Mouse (Mus musculus) layer of hippocampus, adult 9-11 months (tissue): ENCODE measurements around the gene Bcat2.

Experiments used
- DNase-seq: peaks from one replicate; pipeline ENCODE4 v3.0.0; 2022

The Bcat2 gene

DNA sequence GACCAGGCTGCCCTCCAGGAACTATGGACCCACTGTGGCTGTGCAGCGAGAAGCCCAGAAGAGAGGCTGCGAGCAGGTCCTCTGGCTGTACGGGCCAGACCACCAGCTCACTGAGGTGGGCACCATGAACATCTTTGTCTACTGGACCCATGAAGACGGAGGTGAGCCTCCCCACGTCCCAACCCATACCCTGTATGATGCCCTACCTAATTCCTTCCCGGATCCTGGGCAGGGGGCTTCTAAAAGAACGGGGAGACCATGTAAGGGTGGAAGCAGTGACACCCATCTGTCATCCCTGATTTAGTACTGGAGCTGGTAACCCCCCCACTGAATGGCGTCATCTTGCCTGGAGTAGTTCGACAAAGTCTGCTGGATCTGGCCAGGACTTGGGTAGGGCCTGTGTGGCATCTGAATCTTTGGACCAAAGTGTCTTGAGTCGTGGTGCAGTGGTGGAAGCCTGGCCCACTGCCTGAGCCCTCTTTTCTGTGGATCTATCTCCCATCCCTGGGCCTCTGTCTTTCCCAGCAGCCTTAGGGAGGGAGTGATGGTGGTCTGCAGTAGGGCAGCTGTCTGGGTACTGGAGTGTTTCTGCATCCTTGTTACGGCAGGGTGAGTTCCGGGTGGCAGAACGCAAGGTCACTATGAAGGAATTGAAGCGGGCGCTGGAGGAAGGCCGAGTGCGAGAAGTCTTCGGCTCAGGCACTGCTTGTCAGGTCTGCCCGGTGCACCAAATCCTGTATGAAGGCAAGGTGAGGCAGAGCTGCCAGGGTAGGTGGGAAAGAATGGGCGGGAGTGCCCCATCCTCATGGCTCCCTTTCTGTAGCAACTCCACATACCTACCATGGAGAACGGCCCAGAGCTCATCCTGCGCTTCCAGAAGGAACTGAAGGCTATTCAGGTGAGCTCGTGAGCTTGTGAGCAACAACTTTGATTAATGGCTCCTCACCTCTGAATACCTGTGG, 18.0 kb downstream of the Bcat2 start:
- DNase-seq: no peak

DNA sequence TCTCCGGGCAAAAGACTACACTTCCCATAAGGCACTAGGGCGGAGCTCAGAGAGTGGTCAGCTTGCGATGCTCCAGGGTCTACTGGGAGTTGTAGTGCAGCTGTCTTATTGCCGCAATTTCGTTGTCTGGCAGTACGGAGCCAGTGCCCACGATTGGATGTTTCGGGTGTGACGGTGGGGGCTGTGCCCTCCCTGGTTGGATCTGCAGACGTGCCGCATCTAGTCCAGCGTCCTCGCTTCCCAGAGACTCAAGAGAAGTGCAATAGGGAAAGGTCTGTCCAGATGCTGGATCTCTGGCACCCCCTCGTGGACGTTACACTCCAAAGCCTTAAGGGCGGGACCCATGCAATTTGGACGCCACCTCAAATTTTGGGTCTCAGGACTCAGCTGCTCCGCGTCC, 19.2 kb downstream of the Bcat2 start:
- peak; percentile 99 for DNase-seq

DNA sequence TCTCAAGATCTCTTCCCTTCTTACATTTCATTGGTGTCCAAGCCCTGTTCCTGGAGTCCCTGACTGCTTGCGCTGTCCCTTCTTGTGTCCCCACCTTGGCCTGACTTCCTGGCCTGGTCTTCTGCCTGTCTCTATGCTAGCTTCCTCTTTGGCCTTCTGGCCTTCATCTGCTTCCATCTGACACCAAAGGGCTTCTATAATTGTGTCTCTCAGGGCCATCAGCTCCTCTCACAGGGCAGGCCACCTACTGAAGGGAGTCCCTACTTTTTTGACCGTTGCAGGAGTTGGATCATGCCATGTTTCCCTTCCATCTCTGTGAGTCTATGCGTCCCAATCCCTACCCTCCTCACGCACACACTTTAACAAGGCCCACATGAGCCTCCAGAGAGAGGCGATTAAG, 19.9 kb downstream of the Bcat2 start:
- DNase-seq: no peak

DNA sequence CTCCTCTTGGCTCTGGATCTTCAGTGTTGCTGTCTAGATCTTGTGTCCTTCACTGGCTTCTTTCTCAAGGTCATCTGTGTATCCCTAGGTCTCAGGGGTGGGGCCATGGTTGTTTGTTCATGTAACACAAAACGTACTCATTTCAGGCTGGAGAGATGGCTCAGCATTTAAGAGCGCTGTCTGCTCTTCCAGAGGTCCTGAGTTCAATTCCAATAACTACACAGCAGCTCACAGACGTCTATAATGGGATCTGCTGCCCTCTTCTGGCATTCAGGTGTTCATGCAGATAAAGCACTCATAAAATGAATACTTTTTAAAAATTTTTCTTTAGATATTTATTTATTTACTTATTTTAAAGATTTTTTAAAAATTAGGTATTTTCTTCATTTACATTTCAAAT, 20.9 kb downstream of the Bcat2 start:
- no peak for DNase-seq

DNA sequence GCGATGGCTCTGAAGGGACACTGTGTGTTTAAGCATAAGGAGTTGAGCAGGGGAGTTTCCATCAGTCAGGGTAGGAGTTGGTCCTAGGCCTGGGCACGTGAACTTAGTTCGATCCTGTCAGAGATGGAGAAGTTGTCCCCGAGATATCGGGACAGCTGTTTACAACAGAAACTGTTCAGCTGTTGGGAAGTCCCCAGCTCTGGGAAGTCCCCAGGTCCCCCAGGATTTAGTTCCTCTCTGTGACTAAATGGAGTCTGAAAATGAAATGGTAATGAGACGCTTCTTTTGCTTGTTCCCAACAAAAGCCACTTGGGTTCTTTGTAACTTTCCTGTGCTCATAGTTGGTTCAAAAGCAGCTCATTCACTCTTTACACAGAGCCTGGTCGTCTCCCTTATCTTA, 21.9 kb downstream of the Bcat2 start:
- no peak for DNase-seq

DNA sequence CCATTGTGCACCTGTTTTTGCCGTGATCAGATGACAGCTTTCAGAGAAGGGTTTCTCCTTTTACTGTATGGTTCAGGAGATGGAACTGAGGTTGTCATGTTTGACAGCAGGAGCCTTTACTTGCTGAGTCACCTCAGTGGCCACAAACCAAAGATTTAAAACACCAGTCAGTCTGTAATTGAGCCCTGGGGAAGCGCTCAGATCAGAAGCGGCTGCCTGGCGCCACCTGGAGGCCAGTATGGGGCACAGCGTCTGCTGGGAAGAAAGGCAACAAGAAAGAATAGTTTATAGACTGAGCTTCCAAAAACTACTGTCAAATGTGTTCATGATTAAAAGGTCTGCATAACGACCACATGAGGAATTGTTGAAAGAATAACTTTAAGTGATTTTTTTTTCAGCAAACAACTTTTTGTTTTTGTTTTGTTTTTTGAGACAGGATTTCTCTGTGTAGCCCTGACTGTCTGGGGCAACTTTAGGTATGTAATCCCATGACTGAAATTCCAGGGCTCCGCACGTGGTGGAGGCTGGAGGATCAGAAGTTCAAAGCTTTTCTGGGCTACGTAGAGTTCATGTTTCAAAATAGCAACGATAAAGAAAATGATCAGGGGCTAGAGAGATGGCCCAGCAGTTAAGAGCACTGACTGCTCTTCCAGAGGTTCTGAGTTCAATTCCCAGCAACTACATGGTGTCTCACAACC, 23.3 kb downstream of the Bcat2 start:
- no peak for DNase-seq

DNA sequence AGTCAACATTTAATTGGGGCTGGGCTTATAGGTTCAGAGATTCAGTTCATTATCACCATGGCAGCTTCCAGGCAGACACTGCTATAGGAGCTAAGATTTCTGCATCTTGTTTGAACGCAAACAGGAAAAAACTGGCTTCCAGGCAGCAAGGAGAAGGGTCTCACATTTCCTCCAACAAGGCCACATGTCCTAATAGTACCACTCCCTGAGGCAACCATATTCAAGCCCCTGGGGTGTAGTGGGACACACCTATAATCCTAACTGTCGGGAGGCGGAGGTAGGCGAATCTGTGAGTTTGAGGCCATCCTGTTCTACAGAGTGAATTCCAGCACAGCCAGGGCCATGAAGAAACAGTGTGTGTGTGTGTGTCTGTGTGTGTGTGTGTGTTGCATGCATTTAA, 25.2 kb downstream of the Bcat2 start:
- no peak for DNase-seq

DNA sequence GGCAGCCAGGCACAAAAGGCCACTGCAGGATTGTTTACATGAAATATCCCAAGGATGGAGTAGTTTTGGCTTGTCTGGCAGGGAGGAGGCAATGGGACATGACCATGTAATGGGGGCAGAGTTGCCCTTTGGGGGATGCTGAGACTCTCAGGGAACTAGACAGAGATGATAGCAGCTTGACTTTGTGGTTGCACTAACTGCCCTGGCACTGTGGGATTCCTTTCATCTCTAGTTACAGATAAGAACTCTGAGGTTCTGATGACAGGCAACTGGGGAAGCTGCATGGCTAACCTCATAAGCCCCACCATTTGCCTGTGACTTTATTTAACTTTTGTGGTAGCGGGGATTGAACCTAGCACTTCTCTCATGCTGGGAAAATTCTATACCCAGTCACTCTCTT, 26.2 kb downstream of the Bcat2 start:
- DNase-seq: no peak

DNA sequence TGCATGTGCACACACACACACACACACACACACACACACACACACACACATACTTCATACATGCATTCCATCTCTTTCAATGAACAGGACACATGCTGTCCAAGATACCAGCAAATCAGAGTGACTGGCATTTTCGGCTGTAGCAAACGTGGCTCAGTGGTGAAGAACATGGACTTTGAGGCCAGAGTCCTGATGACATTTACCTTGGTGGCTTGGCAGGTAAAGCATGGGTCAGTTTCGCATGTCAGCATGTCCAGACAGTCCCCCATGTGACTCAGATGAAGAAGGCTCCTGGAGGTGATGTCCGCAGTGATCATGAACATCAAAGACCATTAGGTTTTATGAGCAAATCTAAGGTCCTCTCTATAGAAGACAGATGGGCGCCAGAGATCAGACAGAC, 27.1 kb downstream of the Bcat2 start:
- no peak for DNase-seq

DNA sequence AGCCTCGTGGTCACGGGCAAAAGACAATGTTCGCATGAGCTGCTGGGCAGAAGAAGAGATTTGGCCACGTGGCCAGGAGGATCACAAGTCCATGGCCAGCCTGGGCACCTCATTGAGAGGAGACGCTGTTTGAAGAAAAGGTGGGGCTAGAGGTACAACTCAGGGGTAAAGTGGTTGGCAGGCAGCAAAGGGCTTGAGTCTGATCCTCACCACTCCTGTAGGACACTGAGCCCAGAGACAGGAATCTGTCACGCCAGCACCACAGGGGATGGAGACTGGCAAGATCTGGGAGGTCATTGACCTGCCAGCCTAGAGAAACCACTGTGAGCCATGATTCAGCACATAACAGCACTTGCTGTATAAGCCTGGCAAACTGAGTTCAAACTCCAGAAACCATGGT, 27.6 kb downstream of the Bcat2 start:
- DNase-seq: no peak

DNA sequence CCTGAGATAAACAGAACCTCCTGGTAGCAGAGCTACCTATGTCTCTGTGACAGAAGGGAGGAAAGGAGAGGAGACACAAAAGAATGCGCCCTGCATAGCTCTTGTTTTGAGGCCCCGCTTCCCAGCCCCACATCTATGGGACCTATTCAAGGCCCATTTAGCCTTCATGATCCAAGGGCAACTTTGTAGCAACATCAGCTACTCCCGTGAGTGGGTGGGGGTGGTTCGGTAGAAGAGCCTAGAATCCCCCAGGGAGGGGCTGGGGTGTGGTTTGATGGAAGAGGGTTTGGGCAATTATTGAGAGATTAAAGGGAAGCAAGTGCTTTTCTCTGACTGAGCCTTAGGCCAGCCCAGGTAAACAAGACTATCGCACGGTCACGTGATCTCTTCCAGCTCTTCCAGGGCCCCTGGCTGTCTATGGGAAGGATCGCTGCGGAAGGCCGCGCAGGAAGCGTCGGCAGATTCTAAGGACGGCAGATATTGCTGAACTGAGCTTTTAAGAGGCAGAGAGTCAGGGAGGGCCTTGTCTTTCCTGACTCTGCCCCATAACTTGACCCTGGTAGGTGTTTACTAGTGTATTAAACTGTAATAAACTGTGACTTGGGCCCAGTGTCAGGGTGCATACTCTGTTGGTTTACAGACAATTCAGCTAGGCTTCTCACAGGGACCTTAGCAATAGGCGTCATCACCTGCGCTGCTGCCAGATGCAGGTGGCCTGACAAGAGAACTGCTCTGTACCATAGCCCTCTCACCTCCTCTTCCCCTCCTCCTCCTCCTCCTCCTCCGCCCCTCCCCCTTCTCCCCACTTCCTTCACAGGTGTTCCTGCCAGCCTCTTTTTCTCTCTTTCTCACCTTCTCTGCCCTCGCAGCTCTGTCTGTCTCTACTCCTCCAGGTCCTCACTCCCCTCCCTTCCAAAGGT, 29.3 kb downstream of the Bcat2 start:
- no peak for DNase-seq

DNA sequence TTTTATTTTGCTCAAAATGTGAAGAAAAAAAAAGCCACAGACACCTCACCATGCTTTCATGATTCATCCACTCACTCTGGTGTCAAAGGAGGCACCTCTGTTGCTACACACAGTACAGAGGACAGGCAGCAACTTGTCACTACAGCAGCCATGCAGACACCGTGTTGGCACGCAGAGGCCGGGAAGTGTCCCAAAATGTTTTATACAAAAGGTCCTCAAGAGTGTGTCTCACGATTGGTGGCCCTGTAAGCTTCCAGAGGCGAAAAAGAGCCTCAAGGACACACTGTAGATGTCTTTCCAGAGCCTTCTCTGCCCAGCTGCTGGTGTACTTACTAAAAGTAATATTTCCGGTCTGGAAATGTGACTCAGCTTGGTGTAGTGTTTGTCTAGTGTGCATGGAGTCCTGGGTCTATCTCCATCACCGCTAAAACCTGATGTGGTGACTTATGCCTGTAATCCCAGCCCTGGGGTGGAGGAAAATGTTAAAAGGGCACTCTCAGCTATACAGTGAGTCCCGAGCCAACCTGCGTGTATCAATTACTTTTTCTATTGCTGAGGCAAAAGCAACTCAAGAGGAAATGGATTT, 35.8 kb downstream of the Bcat2 start:
- DNase-seq: no peak

DNA sequence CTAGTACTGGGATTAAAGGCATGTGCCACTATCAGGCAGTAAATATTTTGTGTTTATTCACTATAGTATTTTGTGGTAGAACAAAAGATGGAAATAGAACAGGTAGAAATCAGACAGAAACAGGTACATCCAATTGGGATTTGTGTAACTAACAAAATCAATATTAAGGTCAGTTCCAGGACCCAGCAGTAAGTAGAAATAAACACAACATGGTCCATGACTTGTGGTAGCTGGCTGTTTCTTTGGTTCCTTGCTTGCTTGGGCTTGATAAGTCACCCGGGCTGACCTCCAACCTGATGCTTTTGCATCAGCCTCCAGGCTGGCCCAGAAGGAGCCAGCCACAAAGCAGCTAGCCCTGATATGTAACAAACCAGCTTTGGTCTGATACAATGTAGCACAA, 39.6 kb downstream of the Bcat2 start:
- DNase-seq: no peak

DNA sequence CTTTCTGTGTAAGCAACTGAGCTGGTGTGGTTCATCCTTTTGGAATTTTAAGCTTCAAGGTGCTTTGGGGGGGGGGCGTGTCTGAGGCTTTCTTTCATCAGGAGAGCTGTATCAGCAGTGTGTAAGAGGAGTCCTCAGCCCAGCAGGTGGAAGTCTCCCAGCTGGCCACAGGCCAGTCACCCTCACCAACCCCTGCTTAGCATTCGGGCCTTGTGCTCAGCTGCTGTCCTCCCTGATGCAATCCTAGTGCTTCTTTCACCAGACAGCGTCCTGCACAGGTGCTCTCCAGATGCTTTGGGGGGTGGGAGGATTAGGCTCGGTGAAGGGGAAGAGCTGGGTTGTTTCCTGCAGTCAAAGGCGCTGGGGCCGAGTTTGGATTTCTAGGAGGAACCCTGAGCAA, 46.3 kb downstream of the Bcat2 start:
- no peak for DNase-seq

DNA sequence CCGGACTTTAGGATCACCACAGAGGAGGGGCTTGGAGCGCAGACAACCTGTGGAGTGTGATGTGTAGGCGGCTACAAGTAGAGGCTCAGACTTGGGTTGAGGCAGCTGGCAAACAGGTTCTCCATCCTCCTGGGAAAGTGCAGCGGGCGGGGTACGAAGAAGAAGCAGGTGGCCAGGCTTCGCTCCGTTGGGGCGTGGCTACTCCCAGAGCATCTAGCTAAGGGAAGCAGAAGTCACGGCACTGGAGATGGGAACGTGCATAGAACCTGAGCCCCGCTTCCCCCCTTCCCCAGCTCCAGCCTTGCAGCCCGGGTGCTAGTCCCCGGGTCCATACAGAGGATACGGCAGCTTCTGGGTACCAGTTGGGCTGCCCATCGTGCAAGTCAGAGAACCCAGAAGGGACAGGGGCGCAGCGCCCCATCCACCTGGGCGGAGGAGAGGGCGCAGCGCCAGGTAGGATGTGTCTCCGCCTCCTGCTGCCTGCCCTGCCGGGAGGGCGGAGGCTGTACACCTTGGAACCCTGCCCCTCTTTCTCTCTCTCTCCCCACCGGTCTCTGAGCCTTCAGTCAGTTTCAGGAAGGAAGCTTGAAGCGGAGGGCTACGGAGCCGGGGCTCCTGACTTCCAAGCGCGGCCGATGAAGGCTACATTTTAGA, 47.2 kb downstream of the Bcat2 start, which contains the start of gene Fut1:
Gene Fut1, plus strand, starts transcription at position 248 of the 654 bp plus-strand sequence.
- DNase-seq: no peak

DNA sequence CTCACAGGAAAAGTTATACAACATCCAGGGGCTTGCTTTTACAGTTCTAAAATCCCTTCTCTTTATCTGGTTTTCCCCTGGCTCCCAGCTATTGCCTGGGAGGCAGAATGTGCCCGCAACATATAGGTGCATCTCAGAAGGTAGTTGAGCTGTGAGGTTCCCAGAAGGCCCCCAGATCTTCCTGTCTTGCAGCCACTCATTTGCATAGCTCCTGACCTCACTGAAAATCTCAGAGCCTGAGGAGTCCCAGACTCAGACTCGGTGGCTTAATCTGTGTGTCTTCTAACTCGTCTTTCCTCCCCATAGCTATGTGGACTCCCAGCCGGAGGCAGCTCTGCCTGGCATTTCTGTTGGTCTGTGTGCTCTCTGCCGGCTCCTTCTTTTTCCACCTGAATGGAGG, 48.4 kb downstream of the Bcat2 start:
- no peak for DNase-seq

DNA sequence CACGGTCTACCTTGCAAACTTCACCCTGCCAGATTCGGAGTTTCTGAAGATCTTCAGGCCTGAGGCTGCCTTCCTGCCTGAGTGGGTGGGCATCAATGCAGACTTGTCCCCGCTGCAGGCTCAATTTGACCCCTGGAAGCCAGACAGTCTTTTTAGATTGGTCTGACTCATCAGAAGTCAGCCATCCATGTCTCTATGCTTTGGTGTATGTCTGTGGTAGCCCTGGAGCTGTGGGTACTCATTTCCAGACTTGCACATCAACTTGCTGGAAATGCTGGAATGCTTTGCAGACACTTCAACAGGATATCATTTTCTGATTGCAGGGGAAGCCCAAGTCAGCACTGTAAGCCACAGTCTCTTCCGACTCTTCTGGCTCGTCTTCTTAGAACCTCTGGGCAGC, 49.6 kb downstream of the Bcat2 start:
- DNase-seq: no peak

DNA sequence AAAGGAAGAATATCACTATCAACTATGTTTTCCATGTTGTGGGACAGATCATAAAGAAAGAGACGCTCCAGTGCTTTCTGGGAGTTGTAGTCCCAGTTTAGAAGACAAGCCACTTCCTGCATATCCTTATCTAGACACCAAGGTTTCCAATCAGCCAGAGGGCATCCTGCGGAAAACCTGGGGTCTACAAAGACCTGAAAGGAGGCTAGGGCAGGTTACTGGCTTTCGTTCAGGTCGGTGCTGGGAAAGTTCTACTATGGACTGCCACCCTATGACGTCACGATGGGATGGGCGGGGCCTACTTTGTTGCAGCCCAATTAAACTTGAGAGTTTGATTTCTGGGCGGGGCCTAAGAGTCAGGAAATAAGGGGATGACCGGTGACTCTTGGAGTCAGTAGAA, 51.5 kb downstream of the Bcat2 start, which contains the start of gene Izumo1:
Gene Izumo1, plus strand, starts transcription at position 369 of the 400 bp plus-strand sequence.
- no peak for DNase-seq

DNA sequence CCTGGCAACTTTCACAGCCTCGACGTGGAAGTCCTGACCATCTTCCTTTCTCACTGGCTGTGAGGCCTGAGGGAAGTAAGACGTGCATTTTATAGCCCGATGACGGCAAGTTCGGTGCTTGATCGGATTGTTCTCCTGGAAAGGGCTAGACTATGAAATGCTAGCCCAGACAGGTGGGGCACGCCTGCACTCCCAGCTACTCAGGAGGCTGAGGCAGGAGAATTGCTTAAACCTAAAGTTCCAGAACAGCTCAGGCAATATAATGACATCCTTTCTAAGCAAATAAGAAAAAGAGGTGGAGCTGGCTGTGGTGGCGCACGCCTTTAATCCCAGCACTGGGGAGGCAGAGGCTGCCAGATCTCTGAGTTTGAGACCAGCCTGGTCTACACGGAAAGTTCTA, 53.6 kb downstream of the Bcat2 start:
- DNase-seq: no peak

DNA sequence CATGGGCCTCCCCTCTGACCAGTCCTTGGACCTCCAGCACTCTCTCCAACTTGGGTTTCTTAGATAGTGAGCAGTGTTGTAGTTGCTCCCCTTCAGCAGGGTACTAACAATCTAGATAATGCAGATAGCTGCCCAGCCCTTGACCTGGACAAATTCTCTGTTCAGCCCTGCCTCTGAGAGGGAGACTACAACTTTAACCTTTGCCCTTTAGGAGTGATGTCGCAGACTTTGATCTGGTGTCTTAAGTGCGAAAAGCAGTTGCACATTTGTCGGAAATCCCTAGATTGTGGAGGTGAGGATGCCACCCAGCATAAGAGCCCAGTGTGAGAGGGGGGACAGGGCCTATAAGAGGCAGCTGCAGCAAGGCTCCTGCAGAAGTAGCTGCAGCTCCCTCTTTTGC, 54.8 kb downstream of the Bcat2 start:
- DNase-seq: no peak

DNA sequence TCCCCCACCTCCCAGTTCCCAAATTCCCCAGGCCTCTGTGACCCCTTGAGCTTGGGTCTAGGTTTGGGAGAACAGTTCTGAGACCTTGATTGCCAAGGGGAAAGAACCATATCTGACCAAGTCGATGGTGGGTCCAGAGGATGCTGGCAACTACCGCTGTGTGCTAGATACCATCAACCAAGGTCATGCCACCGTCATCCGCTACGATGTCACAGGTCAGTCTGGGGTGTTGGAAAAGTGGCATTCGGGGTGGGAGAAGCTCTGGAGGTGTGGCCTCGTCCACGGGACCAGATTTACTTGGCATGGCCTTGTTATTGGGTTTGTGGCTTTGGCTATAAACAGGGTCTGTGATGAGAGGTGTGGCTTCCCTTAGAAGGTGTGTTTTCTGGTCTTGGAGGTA, 55.5 kb downstream of the Bcat2 start:
- DNase-seq: no peak

DNA sequence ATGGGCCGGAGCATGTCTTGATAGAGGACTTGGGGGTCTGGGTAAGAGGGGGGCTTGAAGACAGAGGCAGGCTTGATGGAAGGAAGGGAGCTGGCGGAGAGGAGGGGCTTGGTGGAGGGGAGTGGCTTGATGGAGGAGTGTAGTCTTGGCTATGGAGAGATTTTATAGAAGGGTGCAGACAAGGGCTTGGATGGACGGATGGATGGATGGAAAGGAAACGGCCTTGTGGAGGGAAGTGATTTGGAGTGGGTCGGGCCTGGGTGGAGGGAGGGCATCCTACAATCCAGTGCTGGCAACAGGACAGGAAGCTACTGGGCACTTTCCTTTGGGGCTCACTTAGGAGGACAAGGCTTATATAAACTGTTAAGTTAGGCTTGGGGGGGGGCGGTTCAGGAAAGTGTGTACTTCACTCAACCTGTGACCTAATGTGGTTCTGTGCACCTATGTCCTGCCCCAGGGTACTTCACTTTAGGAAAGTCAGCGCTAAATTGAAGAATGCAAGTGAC, 56.7 kb downstream of the Bcat2 start:
- no peak for DNase-seq
